Mouse (Mus musculus) liver (tissue): ENCODE results near the gene Dapk3.
"Not testable (repeated sequence)": the region's sequence is repeated elsewhere in the genome, so short reads cannot be mapped to it uniquely, and the experiment has no call there.

Source experiments
- DNase-seq: peaks from one replicate; pipeline ENCODE4 v3.0.0-alpha.2; 2020; ENCODE audit warnings: mixed read lengths

The Dapk3 gene

GRCm38 (mm10) chr10:81146296-81146695 lies 36.5 kb upstream of the Dapk3 start:
- DNase-seq: no peak

- no peak for DNase-seq
Measured at GRCm38 (mm10) chr10:81151261-81151660, 31.5 kb upstream of the Dapk3 start.

DNA sequence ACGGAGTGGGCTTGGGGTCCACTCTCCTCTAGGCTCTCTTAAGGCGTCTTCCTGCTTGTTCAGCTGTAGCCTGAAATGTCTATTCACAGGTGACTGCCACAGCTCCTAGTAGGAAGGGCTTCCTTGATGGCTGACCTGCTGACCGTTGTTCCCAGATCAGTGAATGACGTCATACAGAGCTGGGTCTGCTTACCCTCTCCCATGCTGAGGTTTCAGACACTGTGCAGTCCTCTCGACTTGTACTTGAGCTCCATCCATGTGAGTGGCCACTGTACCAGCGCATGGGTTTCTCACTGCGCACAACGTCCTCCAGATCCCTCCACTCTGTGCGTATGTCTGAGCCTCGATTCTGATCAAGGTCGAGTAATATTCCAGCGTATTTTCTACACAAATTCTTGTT lies 30.2 kb upstream of the Dapk3 start:
- no peak for DNase-seq

- DNase-seq: no peak
Measured at GRCm38 (mm10) chr10:81154313-81154712, 28.5 kb upstream of the Dapk3 start.

DNA sequence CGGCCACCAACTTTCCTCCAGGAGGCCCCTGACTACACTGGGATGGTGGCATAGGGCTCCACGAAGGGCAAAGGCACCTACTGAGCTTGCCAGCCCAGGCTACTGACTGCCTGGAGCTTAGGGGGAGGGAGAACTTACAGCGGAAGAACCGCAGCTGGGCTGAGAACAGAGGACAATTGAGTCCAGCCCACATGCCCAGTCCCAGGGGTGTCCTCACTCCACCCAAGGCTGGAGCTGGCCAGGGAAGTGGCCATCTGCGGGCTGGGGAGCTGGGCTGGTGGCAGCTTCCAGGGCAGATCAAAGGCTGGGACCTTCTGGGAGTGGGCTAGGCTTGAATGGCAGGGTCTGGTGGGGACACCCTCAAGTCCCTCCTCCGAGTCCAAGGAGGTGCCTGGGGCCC lies 28.1 kb upstream of the Dapk3 start:
- DNase-seq: no peak

DNA sequence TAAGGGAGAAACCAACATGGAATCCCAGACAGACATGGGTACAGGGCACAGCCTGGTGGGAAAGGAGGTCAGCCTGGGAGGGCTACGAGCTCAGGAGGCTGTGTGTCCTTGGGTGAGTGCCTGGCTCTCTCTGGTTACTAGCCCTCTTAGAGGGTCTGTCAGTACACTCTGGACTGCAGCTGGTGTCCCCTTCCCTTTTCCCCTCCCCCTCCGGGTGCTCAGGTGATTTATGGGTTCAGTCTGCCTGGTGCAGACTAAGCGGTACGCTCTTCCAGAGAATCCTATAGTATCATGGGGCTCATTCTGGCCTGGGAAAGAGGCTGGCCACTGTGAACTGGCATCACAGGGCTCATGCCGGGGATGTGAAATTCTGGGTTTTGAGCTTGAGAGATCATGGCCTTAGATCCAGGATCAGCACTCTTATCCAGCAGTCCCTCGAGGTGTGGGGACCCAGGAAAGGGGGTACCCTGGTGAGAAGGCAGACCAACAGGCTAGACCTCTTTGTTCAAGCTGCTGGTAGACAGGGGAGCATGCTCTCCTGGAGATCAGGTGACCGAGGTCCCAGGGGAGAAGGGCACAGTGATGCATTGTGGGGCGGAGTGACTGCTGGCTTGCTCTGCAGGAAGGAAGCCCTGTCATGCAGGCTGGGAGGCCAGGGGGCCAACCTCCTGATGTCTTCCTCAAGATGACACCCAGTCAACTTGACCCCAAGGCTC lies 21.0 kb upstream of the Dapk3 start:
- no peak for DNase-seq

DNA sequence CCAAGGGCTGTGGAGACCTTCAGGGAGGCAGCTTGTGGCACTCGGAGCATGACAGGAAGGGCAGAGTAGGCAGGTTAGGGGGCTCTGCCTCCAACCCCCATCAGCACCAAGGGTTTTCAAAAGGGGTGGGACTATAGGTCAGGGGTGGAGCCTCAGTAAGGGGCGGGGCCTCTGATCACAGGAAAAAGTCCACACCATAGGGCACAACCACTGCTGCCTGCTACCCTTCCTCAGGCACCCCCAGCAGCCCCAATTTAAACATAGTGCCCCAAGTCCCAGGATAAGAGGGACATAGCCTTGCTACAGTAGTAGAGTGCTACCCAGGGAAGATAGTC lies 20.5 kb upstream of the Dapk3 start:
- no peak for DNase-seq

DNA sequence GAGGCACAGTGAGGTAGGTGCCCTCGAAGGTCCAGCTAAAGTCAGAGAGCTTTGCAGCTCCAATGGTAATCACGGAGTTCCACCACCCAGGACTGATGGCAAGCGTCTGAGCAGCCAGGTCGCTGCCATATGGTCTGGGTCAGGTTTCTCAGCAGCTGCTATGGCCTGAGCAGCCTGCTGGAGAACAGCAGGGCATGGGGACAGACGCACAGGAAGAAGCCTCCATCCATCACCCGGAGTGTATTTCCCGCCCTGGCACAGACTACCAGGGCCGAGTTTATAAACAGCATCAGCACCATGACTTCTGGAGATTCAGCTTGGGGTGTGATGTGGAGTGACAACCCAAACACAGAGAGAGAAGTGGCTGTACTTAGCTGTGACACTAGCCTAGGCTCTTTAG lies 17.7 kb upstream of the Dapk3 start:
- no peak for DNase-seq

- peak; percentile 100 for DNase-seq
Measured at GRCm38 (mm10) chr10:81167200-81168086, 15.4 kb upstream of the Dapk3 start, which contains the start of gene Pias4. Pias4 (minus strand) TSS chr10:81167923.

DNA sequence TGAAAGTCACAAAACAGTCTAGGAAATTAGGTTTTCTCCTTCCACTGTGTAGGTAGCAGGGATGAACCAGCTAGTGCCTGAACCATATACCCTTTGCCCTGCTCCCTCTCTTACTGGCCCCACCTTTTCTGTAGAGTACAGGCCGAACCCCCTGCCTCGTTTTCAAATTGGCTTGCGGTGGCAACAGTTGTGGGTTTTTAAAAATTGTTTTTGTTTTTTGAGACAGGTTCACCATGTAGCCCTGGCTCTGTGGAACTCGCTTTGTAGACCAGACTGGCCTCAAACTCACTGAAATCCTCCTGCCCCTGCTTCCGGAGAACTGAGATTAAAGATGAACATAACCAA lies 14.7 kb upstream of the Dapk3 start:
- DNase-seq: no peak

- peak; percentile 93 for DNase-seq
Measured at GRCm38 (mm10) chr10:81168521-81169244, 14.1 kb upstream of the Dapk3 start.

GRCm38 (mm10) chr10:81169411-81169900 lies 13.3 kb upstream of the Dapk3 start:
- not testable (repeated sequence) for DNase-seq

DNA sequence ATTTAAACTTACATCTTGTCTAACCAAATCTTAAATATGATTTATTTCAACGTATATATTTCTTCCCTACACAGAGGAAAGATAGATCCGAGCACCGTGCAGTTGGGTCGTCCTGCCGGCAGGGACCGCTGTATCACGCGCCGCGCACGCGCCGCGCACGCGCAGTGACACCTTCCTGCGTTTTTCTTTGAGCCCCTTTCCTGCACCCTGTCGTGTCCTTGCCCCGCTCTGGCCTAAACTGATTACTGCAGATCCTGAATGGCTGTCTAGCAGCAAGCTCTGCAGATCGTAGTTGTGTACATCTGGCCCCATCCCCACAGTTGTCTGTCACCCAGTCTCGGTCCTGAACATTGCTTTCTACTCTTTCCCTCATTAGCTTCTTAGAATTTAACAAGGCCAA lies 9.7 kb upstream of the Dapk3 start:
- peak; percentile 86 for DNase-seq

DNA sequence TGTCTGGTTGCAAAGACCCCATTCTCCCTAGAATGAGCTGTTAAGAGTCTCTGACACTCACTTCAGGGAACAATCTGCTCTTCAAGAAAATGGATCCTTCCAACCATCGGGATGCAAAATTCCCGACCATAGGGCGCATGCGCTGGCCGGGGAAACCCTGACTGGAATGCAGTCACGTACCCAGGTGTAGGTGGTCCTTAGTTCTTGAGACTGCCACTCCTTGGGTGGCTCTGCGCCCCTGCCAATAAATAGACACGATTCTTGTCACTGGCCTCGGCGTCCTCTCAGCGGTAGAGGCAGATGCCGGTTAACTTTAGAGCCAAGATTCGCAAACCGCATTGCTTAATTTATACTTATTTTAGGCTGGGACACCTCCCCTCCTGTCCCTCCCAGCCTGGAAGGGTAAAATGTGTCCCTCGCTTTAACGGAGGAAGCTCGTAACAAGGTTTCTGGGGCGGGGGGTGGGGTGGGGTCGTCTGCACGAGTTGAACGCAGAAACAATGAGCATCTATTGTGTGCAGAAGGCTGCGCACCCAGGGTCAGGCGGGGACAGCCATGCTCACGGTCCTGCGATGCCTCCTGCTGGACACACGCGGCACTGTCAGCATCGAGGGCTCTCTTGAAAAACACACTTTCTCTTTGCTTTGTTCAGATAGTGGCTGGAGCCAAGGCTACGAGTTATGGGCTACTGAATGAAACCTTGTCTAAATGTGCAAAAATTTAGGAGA lies 8.0 kb upstream of the Dapk3 start:
- peak; percentile 89 for DNase-seq

DNA sequence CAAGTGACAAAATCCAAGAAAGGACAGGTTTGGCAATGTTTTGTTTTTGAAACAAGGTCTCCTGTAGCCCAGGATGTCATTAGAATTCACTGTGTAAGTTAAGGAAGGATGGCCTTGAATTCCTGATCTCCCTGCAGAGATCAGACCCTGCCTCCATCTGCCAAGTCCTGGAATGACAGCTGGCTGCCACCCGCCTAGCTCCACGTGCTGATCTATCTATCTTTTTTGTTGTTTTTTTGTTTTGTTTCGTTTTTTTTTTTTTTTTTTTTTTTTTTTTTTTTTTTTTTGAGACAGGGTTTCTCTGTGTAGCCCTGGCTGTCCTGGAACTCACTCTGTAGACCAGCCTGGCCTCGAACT lies 7.5 kb upstream of the Dapk3 start:
- DNase-seq: not testable (repeated sequence)

- DNase-seq: no peak
Measured at GRCm38 (mm10) chr10:81175936-81176465, 6.8 kb upstream of the Dapk3 start.

GRCm38 (mm10) chr10:81176466-81177271 lies 6.1 kb upstream of the Dapk3 start, which contains the start of gene Eef2:
Eef2 (plus strand) TSS chr10:81176631.
- peak; percentile 99 for DNase-seq

- DNase-seq: peak; percentile 65
Measured at GRCm38 (mm10) chr10:81177491-81177925, 5.3 kb upstream of the Dapk3 start.

- no peak for DNase-seq
Measured at GRCm38 (mm10) chr10:81177958-81178712, 4.7 kb upstream of the Dapk3 start.

DNA sequence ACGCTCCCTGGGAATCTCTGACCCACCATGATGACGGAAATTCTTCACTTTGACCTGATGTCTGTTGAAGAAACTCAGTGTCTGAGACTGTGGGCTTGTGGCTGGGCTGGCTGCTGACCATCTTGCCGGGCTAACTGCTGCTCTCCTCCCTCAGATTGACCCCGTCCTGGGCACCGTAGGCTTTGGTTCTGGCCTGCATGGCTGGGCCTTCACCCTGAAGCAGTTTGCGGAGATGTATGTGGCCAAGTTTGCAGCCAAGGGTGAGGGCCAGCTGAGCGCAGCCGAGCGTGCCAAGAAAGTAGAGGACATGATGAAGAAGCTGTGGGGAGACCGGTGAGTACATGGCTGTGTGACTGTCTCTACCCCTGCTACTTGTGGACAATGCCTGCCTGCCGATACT lies 3.9 kb upstream of the Dapk3 start:
- DNase-seq: no peak
